In the genomic region with DNA sequence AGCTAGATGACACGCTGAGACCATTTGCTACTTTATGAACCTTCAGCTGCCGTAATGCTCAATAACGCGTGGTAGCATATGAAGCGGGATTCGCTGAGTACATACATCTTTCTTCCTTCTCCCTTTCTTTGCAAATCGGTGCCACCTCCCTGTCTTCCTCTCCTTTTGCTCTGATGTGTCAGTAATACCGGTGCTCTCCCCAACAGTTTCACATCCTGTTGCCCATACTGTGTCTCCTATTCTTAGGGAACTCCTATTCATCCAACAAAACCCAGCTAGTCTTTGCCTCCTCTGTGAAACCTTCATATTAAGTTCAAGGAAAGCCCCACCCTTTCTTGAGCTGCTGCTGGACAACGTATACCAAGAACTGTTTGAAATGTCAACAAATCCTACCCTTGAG, we compare ENCODE assay signal across 16 mouse cellular contexts.
"Had no signal": no experiment of that assay in that cellular context is flagged by ENCODE, and none has a peak within 500 bp of the region (broad histone marks: within the 10 kb centered on the region; RNA-seq: fewer than 3 reads in every experiment).

No protein-coding gene starts in this region.

- H3K27me3 ChIP-seq: neural tube, embryonic 13.5 days; neural tube, embryonic 15.5 days; stomach, embryonic 15.5 days had no signal

- H3K9ac ChIP-seq: neural tube, embryonic 13.5 days; neural tube, embryonic 15.5 days; stomach, embryonic 15.5 days had no signal

- H3K4me1 ChIP-seq: stomach, embryonic 15.5 days had no signal

- H3K4me2 ChIP-seq: neural tube, embryonic 13.5 days; neural tube, embryonic 15.5 days; stomach, embryonic 15.5 days had no signal

- H3K9me3 ChIP-seq: neural tube, embryonic 13.5 days; neural tube, embryonic 15.5 days; stomach, embryonic 15.5 days had no signal

- H3K4me3 ChIP-seq: neural tube, embryonic 13.5 days; neural tube, embryonic 15.5 days; stomach, embryonic 15.5 days had no signal

- H3K27ac ChIP-seq: neural tube, embryonic 13.5 days; neural tube, embryonic 15.5 days; stomach, embryonic 15.5 days; stomach, postnatal 0 days had no signal

- H3K36me3 ChIP-seq: neural tube, embryonic 13.5 days; neural tube, embryonic 15.5 days; stomach, embryonic 15.5 days had no signal

- DNase-seq: retina, postnatal 1 day; right cerebral cortex, adult 18-20 months; right cerebral cortex, postnatal 14 days; right cerebral cortex, postnatal 25 days; right cerebral cortex, postnatal 4 days; spleen, adult 18-20 months; thymus, adult 18-20 months; thymus, adult 2 months; thymus, postnatal 14 days; thymus, postnatal 25 days; thymus, postnatal 36 days; thymus, postnatal 4 days had no signal
